Mouse (Mus musculus) megakaryocyte, embryonic 14.5 days (primary cell): ENCODE results near the gene Ppp2r5d. TPM values are rescaled to one million over a fixed set of nuclear protein-coding genes. Genes with fewer than 3 reads are reported as not detected.

ENCODE experiments used
- H3K27me3 ChIP-seq: replicated peaks from 2 replicates; pipeline ENCODE3; 2012; ENCODE audit warnings: inconsistent platforms
- H3K36me3 ChIP-seq: replicated peaks from 2 replicates; pipeline ENCODE3; 2012; ENCODE audit warnings: low read length, inconsistent platforms, mixed read lengths
- H3K4me1 ChIP-seq: 2 replicates; pipeline ENCODE4 v1.6.1; 2012; ENCODE audit warnings: inconsistent platforms
- H3K4me3 ChIP-seq: replicated peaks from 2 replicates; pipeline ENCODE3; 2012; ENCODE audit warnings: moderate library complexity, mild to moderate bottlenecking, inconsistent platforms
- H3K9me3 ChIP-seq: 2 replicates; pipeline ENCODE4 v1.6.1; 2012; ENCODE audit warnings: inconsistent platforms
- FLI1 ChIP-seq: IDR thresholded peaks from 2 replicates; pipeline ENCODE4 v1.6.1; 2012; ENCODE audit warnings: low read length, inconsistent platforms, mixed read lengths
- GATA1 ChIP-seq: IDR thresholded peaks from 3 replicates; pipeline ENCODE4 v1.6.1; 2012; ENCODE audit warnings: mixed read lengths, low read length, inconsistent platforms, borderline replicate concordance
- polyA plus RNA-seq: library from polyadenylated mRNA; stranded (reverse); fragments of >175 nt; gene quantifications from 2 replicates; pipeline ENCODE4 v1.2.3, GENCODE M21; 2012; ENCODE audit warnings: low replicate concordance; ENCODE audit not compliant: insufficient read depth

Gene Ppp2r5d
- polyA plus RNA-seq = 33.5 and 37.7 TPM in 2 replicates

GRCm38 (mm10) chr17:46704887-46705835, at the start of gene Ppp2r5d:
Gene Ppp2r5d, minus strand, starts transcription at chr17:46705111.
- Histone ChIP-seq H3K4me1 (peaks cover 43% of the 10 kb centered on the region), H3K36me3 (peaks cover 18% of the 10 kb centered on the region), H3K4me3 (peak within 1 kb of the TSS; percentile 95), H3K9me3 (peaks cover 7% of the 10 kb centered on the region), H3K27me3 (peaks cover 3% of the 10 kb centered on the region)
- TF ChIP-seq FLI1 (no peak), GATA1 (no peak)

GRCm38 (mm10) chr17:46751794-46752556, 47.1 kb upstream of the Ppp2r5d start, which contains the start of gene Cnpy3:
Gene Cnpy3, minus strand, starts transcription at chr17:46752214.
- Histone ChIP-seq H3K9me3 (peaks cover 8% of the 10 kb centered on the region), H3K4me1 (peaks cover 36% of the 10 kb centered on the region)

GRCm38 (mm10) chr17:46751056-46751793, 46.3 kb upstream of the Ppp2r5d start:
- Histone ChIP-seq H3K36me3 (peaks cover 25% of the 10 kb centered on the region), H3K27me3 (no peaks in the 10 kb centered on the region), H3K4me1 (peaks cover 41% of the 10 kb centered on the region), H3K4me3 (peak overlapping the region; percentile 96), H3K9me3 (peaks cover 8% of the 10 kb centered on the region)
- no peak for TF ChIP-seq FLI1
- no peak for TF ChIP-seq GATA1

More at GRCm38 (mm10) chr17:46751794-46752556, 47.1 kb upstream of the Ppp2r5d start, which contains the start of gene Cnpy3:
- peaks cover 18% of the 10 kb centered on the region for H3K36me3 ChIP-seq
- H3K4me3 ChIP-seq = peak within 1 kb of the TSS; percentile 96
- peaks cover under 1% of the 10 kb centered on the region for H3K27me3 ChIP-seq
- TF ChIP-seq FLI1 (no peak; the same call in 1 of the 2 replicates), GATA1 (no peak)

GRCm38 (mm10) chr17:46750580-46750979, 45.7 kb upstream of the Ppp2r5d start:
- peaks cover 32% of the 10 kb centered on the region for H3K36me3 ChIP-seq
- TF ChIP-seq FLI1 (no peak), GATA1 (no peak)
- no peaks in the 10 kb centered on the region for H3K27me3 ChIP-seq
- peaks cover 8% of the 10 kb centered on the region for H3K9me3 ChIP-seq
- peaks cover 47% of the 10 kb centered on the region for H3K4me1 ChIP-seq
- peak overlapping the region; percentile 96 for H3K4me3 ChIP-seq

- Histone ChIP-seq H3K27me3 (no peaks in the 10 kb centered on the region), H3K9me3 (peaks cover 1% of the 10 kb centered on the region), H3K36me3 (peaks cover 41% of the 10 kb centered on the region), H3K4me3 (peak overlapping the region; percentile 17), H3K4me1 (peaks cover 54% of the 10 kb centered on the region)
- no peak for TF ChIP-seq FLI1
- TF ChIP-seq GATA1 = no peak
These were observed 44.4 kb upstream of the Ppp2r5d start for GRCm38 (mm10) chr17:46749282-46749681.

- H3K4me3 ChIP-seq = no peak overlapping the region
- H3K36me3 ChIP-seq = peaks cover 56% of the 10 kb centered on the region
- H3K27me3 ChIP-seq = no peaks in the 10 kb centered on the region
- peaks cover 62% of the 10 kb centered on the region for H3K4me1 ChIP-seq
- no peak for TF ChIP-seq FLI1
- TF ChIP-seq GATA1 = no peak
- no peaks in the 10 kb centered on the region for H3K9me3 ChIP-seq
These were observed 42.9 kb upstream of the Ppp2r5d start for GRCm38 (mm10) chr17:46747806-46748205.

- TF ChIP-seq GATA1 = no peak
- no peak for TF ChIP-seq FLI1
- Histone ChIP-seq H3K36me3 (peaks cover 61% of the 10 kb centered on the region), H3K9me3 (no peaks in the 10 kb centered on the region), H3K27me3 (no peaks in the 10 kb centered on the region), H3K4me1 (peaks cover 62% of the 10 kb centered on the region), H3K4me3 (peak overlapping the region; percentile 39)
These were observed 42.3 kb upstream of the Ppp2r5d start for GRCm38 (mm10) chr17:46747234-46747633.

GRCm38 (mm10) chr17:46745506-46745905, 40.6 kb upstream of the Ppp2r5d start:
- TF ChIP-seq FLI1 (no peak), GATA1 (no peak)
- peaks cover 74% of the 10 kb centered on the region for H3K36me3 ChIP-seq
- H3K4me3 ChIP-seq = no peak overlapping the region
- peaks cover 67% of the 10 kb centered on the region for H3K4me1 ChIP-seq
- no peaks in the 10 kb centered on the region for H3K27me3 ChIP-seq
- no peaks in the 10 kb centered on the region for H3K9me3 ChIP-seq

GRCm38 (mm10) chr17:46742986-46743385, 38.1 kb upstream of the Ppp2r5d start:
- Histone ChIP-seq H3K9me3 (no peaks in the 10 kb centered on the region), H3K4me3 (no peak overlapping the region), H3K4me1 (peaks cover 53% of the 10 kb centered on the region), H3K27me3 (no peaks in the 10 kb centered on the region), H3K36me3 (peaks cover 73% of the 10 kb centered on the region)
- no peak for TF ChIP-seq GATA1
